11 mouse cellular contexts compared by ENCODE assay signal in genomic region chr6:24894874-24895183, GRCm38 (mm10). TPM values are rescaled to one million over a fixed set of nuclear protein-coding genes. Genes with fewer than 3 reads are reported as not detected.
DNase-seq lines count a peak whose midpoint lies in the region; ATAC-seq and TF ChIP-seq lines count a peak whose summit lies in the region.
"Had no signal": no experiment of that assay in that cellular context is flagged by ENCODE, and none has a peak within 500 bp of the region (broad histone marks: within the 10 kb centered on the region; RNA-seq: fewer than 3 reads in every experiment).

No protein-coding gene starts in this region.

- H3K27me3 ChIP-seq in heart, postnatal 0 days (ENCODE audit: control insufficient read depth, insufficient read depth, low read length), result no peaks in the 10 kb centered on the region
- H3K27me3 ChIP-seq in MEL (ENCODE audit: control insufficient read depth in 1 of 2, insufficient read depth in 2 of 2, low read length in 2 of 2), result no peaks in the 10 kb centered on the region
- no peaks in the 10 kb centered on the region for H3K27me3 ChIP-seq in forebrain, postnatal 0 days (ENCODE audit: insufficient read depth, low read length)
- H3K27me3 ChIP-seq in liver, embryonic 13.5 days, result no peaks in the 10 kb centered on the region

- peak overlapping the region; percentile 55 for H3K4me2 ChIP-seq in heart, postnatal 0 days (ENCODE audit: low read depth, low read length)
- 0 out of 2 replicates have a peak overlapping the region, but pooled peaks have one; percentile 13 for H3K4me2 ChIP-seq in forebrain, postnatal 0 days (ENCODE audit: low read depth)
- peak overlapping the region; percentile 35 for H3K4me2 ChIP-seq in liver, embryonic 13.5 days

- intact Hi-C loops in heart, postnatal 14 days (cut with DNase I), result loop anchor here (10.0 kb wide), 1 partner anchor 170 kb away; no protein-coding TSS in a partner anchor

- H3K9me3 ChIP-seq in heart, postnatal 0 days (replicated peaks; ENCODE audit: control insufficient read depth, low read length), result no peaks in the 10 kb centered on the region
- H3K9me3 ChIP-seq in MEL (replicated peaks; ENCODE audit: insufficient read depth, low read length), result no peaks in the 10 kb centered on the region
- no peaks in the 10 kb centered on the region for H3K9me3 ChIP-seq in forebrain, postnatal 0 days (ENCODE audit: low read length)
- no peaks in the 10 kb centered on the region for H3K9me3 ChIP-seq in liver, embryonic 13.5 days (replicated peaks)

- H3K9ac ChIP-seq in heart, postnatal 0 days (replicated peaks; ENCODE audit: low read depth, low read length), result no peak overlapping the region
- H3K9ac ChIP-seq in MEL (ENCODE audit: control insufficient read depth, low read depth, low read length, poor library complexity, severe bottlenecking), result peak overlapping the region; percentile 24; the same call in 1 of the 2 replicates
- H3K9ac ChIP-seq in forebrain, postnatal 0 days, result no peak overlapping the region
- no peak overlapping the region for H3K9ac ChIP-seq in liver, embryonic 13.5 days

- no peaks in the 10 kb centered on the region for H3K79me2 ChIP-seq in MEL (ENCODE audit: control insufficient read depth, insufficient read depth, low read length, poor library complexity)

- no peak for TF ChIP-seq POLR2A in MEL (IDR thresholded peaks at IDR 0.05; ENCODE audit: control insufficient read depth in 1 of 2, insufficient read depth in 1 of 2, low read depth in 1 of 2, low read length in 2 of 2, poor library complexity in 1 of 2)

- DNase-seq in heart, postnatal 0 days (ENCODE audit: low spot score), result no peak
- DNase-seq in heart, postnatal 14 days, result no peak
- no peak for DNase-seq in MEL (ENCODE audit: low read depth, low spot score)
- no peak for DNase-seq in forebrain, postnatal 0 days
- no peak for DNase-seq in liver, embryonic 13.5 days
- DNase-seq in urinary bladder, postnatal 10 days (ENCODE audit: low spot score), result no peak
- no peak for DNase-seq in layer of hippocampus, adult 8-10 months (ENCODE audit: low spot score in 2 of 2)
- DNase-seq in layer of hippocampus, postnatal 14 days (ENCODE audit: low spot score in 2 of 2), result no peak

- ATAC-seq in heart, postnatal 0 days (ENCODE audit: insufficient read depth, low read depth), result no peak
- ATAC-seq in forebrain, postnatal 0 days, result peak; percentile 27
- ATAC-seq in liver, embryonic 13.5 days (ENCODE audit: low read depth), result no peak

- no peak for TF ChIP-seq RAD21 in MEL (IDR thresholded peaks at IDR 0.05; ENCODE audit: low read depth, low read length)

- TF ChIP-seq EP300 in heart, postnatal 0 days (IDR thresholded peaks at IDR 0.05; ENCODE audit: low read depth), result no peak
- no peak for TF ChIP-seq EP300 in MEL (IDR thresholded peaks at IDR 0.05; ENCODE audit: low read depth in 1 of 2, low read length in 2 of 2)

- TF ChIP-seq CTCF in heart, postnatal 0 days (IDR thresholded peaks at IDR 0.05; ENCODE audit: low read depth), result no peak
- TF ChIP-seq CTCF in MEL (IDR thresholded peaks at IDR 0.05 in 2 of 3, conservative IDR thresholded peaks at IDR 0.05 in 1 of 3; ENCODE audit: control insufficient read depth in 1 of 3, insufficient read depth in 1 of 3, low read depth in 2 of 3, low read length in 3 of 3, poor library complexity in 1 of 3, severe bottlenecking in 1 of 3), result no peak
- TF ChIP-seq CTCF in forebrain, postnatal 0 days (IDR thresholded peaks at IDR 0.05; ENCODE audit: low read depth), result no peak

- peak overlapping the region; percentile 40 for H3K4me3 ChIP-seq in heart, postnatal 0 days (ENCODE audit: low read depth, low read length)
- peak overlapping the region; percentile 53 to 82 for H3K4me3 ChIP-seq in MEL (ENCODE audit: control insufficient read depth in 1 of 2, insufficient read depth in 1 of 2, low read depth in 2 of 2, low read length in 2 of 2)
- H3K4me3 ChIP-seq in forebrain, postnatal 0 days (ENCODE audit: low read depth, low read length), result no peak overlapping the region
- peak overlapping the region; percentile 18; the same call in 1 of the 2 replicates for H3K4me3 ChIP-seq in liver, embryonic 13.5 days (replicated peaks)

- no peaks in the 10 kb centered on the region for H3K4me1 ChIP-seq in heart, postnatal 0 days (ENCODE audit: control insufficient read depth, insufficient read depth)
- no peaks in the 10 kb centered on the region for H3K4me1 ChIP-seq in MEL (ENCODE audit: control insufficient read depth in 1 of 2, insufficient read depth in 2 of 2, low read length in 2 of 2)
- H3K4me1 ChIP-seq in forebrain, postnatal 0 days (ENCODE audit: insufficient read depth), result no peaks in the 10 kb centered on the region
- no peaks in the 10 kb centered on the region for H3K4me1 ChIP-seq in liver, embryonic 13.5 days (replicated peaks)

- H3K27ac ChIP-seq in heart, postnatal 0 days (ENCODE audit: low read depth), result no peak overlapping the region
- H3K27ac ChIP-seq in MEL (ENCODE audit: control insufficient read depth, low read depth, low read length), result no peak overlapping the region
- H3K27ac ChIP-seq in forebrain, postnatal 0 days (ENCODE audit: low read depth, low read length), result no peak overlapping the region
- no peak overlapping the region for H3K27ac ChIP-seq in liver, embryonic 13.5 days

- no peaks in the 10 kb centered on the region for H3K36me3 ChIP-seq in heart, postnatal 0 days (replicated peaks; ENCODE audit: control insufficient read depth, insufficient read depth, low read length)
- no peaks in the 10 kb centered on the region for H3K36me3 ChIP-seq in MEL (ENCODE audit: control insufficient read depth in 1 of 2, insufficient read depth in 2 of 2, low read length in 2 of 2)
- H3K36me3 ChIP-seq in forebrain, postnatal 0 days (ENCODE audit: insufficient read depth), result no peaks in the 10 kb centered on the region
- H3K36me3 ChIP-seq in liver, embryonic 13.5 days, result no peaks in the 10 kb centered on the region

- WGBS in heart, postnatal 0 days, result 30% methylated on average over 2 of the region's 2 CpGs
- WGBS in forebrain, postnatal 0 days, result 46% methylated on average over 2 of the region's 2 CpGs
- 38% methylated on average over 2 of the region's 2 CpGs for WGBS in liver, embryonic 13.5 days (ENCODE audit: insufficient replicate concordance)

TF ChIP-seq in MEL, 35 proteins besides CTCF, POLR2A, EP300 and RAD21:
- no peak for TF ChIP-seq NELFE (IDR thresholded peaks at IDR 0.05; ENCODE audit: low read depth, low read length)
- TF ChIP-seq MEF2A (IDR thresholded peaks at IDR 0.05; ENCODE audit: extremely low read depth, insufficient replicate concordance, low read depth, low read length, poor library complexity, severe bottlenecking), result no peak

RNA-seq across cellular contexts. Expression of gene Hyal5, which starts 37.0 kb away (rescaled TPM):
- not detected in 2 replicates for total RNA-seq in heart, postnatal 0 days (2014; rRNA removed; ENCODE audit: low replicate concordance)
- not detected in 2 replicates for polyA plus RNA-seq in heart, postnatal 0 days (2015; fragmentation: Nextera tagmentation; extraction: Ambion mirVana)
- total RNA-seq in heart, postnatal 14 days (2021), result not detected
- total RNA-seq in MEL (2012; rRNA removed), result not detected in 2 replicates
- not detected for polyA plus RNA-seq in MEL (2012; ENCODE audit: insufficient read depth in 1 of 2, insufficient read length in 2 of 2, low read depth in 1 of 2, low replicate concordance in 2 of 2, missing spikeins in 1 of 2)
- total RNA-seq in forebrain, postnatal 0 days (2014; rRNA removed), result not detected in 2 replicates
- polyA plus RNA-seq in forebrain, postnatal 0 days (2015; fragmentation: Nextera tagmentation; extraction: Ambion mirVana), result not detected in 2 replicates
- not detected in 2 replicates for polyA plus RNA-seq in liver, embryonic 13.5 days (2015; fragmentation: Nextera tagmentation; extraction: Ambion mirVana)
- total RNA-seq in layer of hippocampus, adult 8-10 months (2022), result not detected
- total RNA-seq in layer of hippocampus, postnatal 14 days (2021), result not detected
- total RNA-seq: adrenal gland, postnatal 36 days; heart, postnatal 36 days had no signal
- polyA plus RNA-seq: limb, embryonic 11.5 days had no signal
